Mouse (Mus musculus) embryonic fibroblast, embryonic 13.5 days (primary cell): ENCODE data around the gene Kif16b.

Experiments used
- CTCF ChIP-seq: IDR thresholded peaks from 2 replicates; pipeline ENCODE4 v1.5.1; 2011; ENCODE audit warnings: mild to moderate bottlenecking, control low read depth, low read length, moderate library complexity, borderline replicate concordance; ENCODE audit not compliant: insufficient read depth
- POLR2A ChIP-seq: IDR thresholded peaks from 2 replicates; pipeline ENCODE4 v1.6.1; 2011; ENCODE audit warnings: low read depth, mild to moderate bottlenecking, control low read depth, low read length, moderate library complexity

DNA sequence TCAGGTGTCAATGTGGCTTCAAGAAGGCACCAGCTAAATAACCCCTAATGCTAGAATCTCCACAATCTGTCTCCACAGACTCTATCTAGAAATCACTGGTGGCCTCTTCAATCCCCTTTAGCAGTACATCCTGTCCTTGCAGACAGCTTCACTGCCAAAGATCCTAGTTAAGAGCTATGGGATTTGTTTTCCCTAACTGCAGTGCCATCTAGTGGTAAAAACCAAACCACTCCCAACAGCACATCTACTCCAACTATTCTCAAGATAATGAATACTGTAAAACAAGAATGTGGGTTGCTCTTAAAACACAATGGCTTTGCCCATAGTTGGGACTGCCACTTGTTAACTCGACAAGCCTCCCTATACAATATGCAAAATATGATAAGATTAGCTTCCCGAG, 88.3 kb downstream of the Kif16b start:
- TF ChIP-seq CTCF (no peak), POLR2A (no peak)
